Mouse (Mus musculus): ENCODE data around the gene Cuedc2.

GRCm38 (mm10) chr19:46284686-46285085 is 53.8 kb downstream of the Cuedc2 start:
- TF ChIP-seq POLR2A (IDR thresholded peaks at IDR 0.05; ENCODE audit: insufficient read depth, low read depth, low read length) (no peak), CTCF (IDR thresholded peaks at IDR 0.05; ENCODE audit: insufficient read depth, low read depth, low read length) (no peak)

All from olfactory bulb, adult 2 months (tissue).